Mouse (Mus musculus) erythroblast, embryonic 14.5 days (primary cell): ENCODE results near the gene Ppp1cc. TPM values are rescaled to one million over a fixed set of nuclear protein-coding genes. Genes with fewer than 3 reads are reported as not detected.
A peak's percentile ranks its signal among the peaks of the same experiment; 100 is the strongest.

Experiments
- H3K27me3 ChIP-seq: 2 replicates; pipeline ENCODE4 v1.6.1; 2012; ENCODE audit warnings: inconsistent platforms; ENCODE audit not compliant: control insufficient read depth
- H3K36me3 ChIP-seq: 2 replicates; pipeline ENCODE4 v1.6.1; 2012; ENCODE audit warnings: mild to moderate bottlenecking, inconsistent platforms; ENCODE audit not compliant: control insufficient read depth
- H3K4me1 ChIP-seq: 2 replicates; pipeline ENCODE4 v1.6.1; 2012; ENCODE audit warnings: inconsistent platforms; ENCODE audit not compliant: control insufficient read depth
- H3K4me3 ChIP-seq: replicated peaks from 2 replicates; pipeline ENCODE3; 2012; ENCODE audit warnings: moderate library complexity, mild to moderate bottlenecking, inconsistent platforms
- H3K9me3 ChIP-seq: 2 replicates; pipeline ENCODE4 v1.6.1; 2012; ENCODE audit warnings: low read length, inconsistent platforms, mixed read lengths; ENCODE audit not compliant: control insufficient read depth
- GATA1 ChIP-seq: IDR thresholded peaks from 2 replicates; pipeline ENCODE4 v1.6.1; 2012; ENCODE audit warnings: low read length, inconsistent platforms, mixed read lengths
- TAL1 ChIP-seq: IDR thresholded peaks from 3 replicates; pipeline ENCODE4 v1.6.1; 2012; ENCODE audit warnings: low read length, inconsistent platforms, mixed read lengths
- polyA plus RNA-seq: library from polyadenylated mRNA; stranded (reverse); fragments of >175 nt; gene quantifications from 2 replicates; pipeline ENCODE4 v1.2.3, GENCODE M21; 2012

Ppp1cc gene
- polyA plus RNA-seq, result 12.7 and 13.8 TPM in 2 replicates

- TF ChIP-seq TAL1, result no peak
- TF ChIP-seq GATA1, result no peak
- H3K4me3 ChIP-seq, result peak within 1 kb of the TSS; percentile 74
- peaks cover 38% of the 10 kb centered on the region for H3K36me3 ChIP-seq
- H3K4me1 ChIP-seq, result peaks cover 57% of the 10 kb centered on the region
- no peaks in the 10 kb centered on the region for H3K9me3 ChIP-seq
- no peaks in the 10 kb centered on the region; the same call in 1 of the 2 replicates for H3K27me3 ChIP-seq
Measured at GRCm38 (mm10) chr5:122157827-122158381, at the start of gene Ppp1cc. TSS of gene Ppp1cc (plus strand) at chr5:122158278.

GRCm38 (mm10) chr5:122109325-122110060 lies 48.6 kb upstream of the Ppp1cc start:
- TF ChIP-seq GATA1, result no peak
- no peak for TF ChIP-seq TAL1
- Histone ChIP-seq H3K4me3 (no peak overlapping the region), H3K9me3 (no peaks in the 10 kb centered on the region), H3K4me1 (no peaks in the 10 kb centered on the region), H3K36me3 (no peaks in the 10 kb centered on the region), H3K27me3 (peaks cover 2% of the 10 kb centered on the region; the same call in 1 of the 2 replicates)

DNA sequence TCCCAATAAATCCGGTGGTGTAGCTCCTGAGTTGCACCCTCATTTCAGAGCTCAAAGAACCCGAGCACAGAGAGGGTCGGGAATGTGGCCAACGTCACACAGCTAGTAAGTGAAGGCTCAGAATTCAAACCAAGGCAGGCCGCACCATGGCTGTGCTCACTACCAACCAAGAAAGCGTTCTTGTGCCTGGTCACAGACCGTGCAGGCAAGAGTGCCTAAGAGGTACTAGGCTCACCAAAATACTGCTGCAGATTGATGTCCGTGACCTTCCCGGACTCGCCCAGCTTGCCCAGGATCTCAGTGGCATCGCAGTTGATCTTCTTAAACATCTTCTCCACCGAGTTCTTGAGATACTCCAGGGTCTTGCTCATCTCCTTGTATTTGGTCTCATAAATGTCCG lies 47.5 kb upstream of the Ppp1cc start:
- Histone ChIP-seq H3K27me3 (peaks cover 2% of the 10 kb centered on the region; the same call in 1 of the 2 replicates), H3K9me3 (no peaks in the 10 kb centered on the region), H3K36me3 (no peaks in the 10 kb centered on the region), H3K4me1 (no peaks in the 10 kb centered on the region), H3K4me3 (no peak overlapping the region)
- no peak for TF ChIP-seq GATA1
- no peak for TF ChIP-seq TAL1

- Histone ChIP-seq H3K9me3 (peaks cover 3% of the 10 kb centered on the region), H3K36me3 (no peaks in the 10 kb centered on the region), H3K4me1 (no peaks in the 10 kb centered on the region), H3K4me3 (no peak overlapping the region), H3K27me3 (peaks cover 2% of the 10 kb centered on the region; the same call in 1 of the 2 replicates)
- TF ChIP-seq GATA1 (no peak), TAL1 (no peak)
Measured at GRCm38 (mm10) chr5:122111091-122111932, 46.8 kb upstream of the Ppp1cc start.

- TF ChIP-seq TAL1, result no peak
- TF ChIP-seq GATA1, result no peak
- peaks cover 2% of the 10 kb centered on the region; the same call in 1 of the 2 replicates for H3K27me3 ChIP-seq
- H3K9me3 ChIP-seq, result peaks cover 3% of the 10 kb centered on the region
- H3K4me1 ChIP-seq, result no peaks in the 10 kb centered on the region
- H3K4me3 ChIP-seq, result no peak overlapping the region
- no peaks in the 10 kb centered on the region for H3K36me3 ChIP-seq
Measured at GRCm38 (mm10) chr5:122111933-122112248, 46.2 kb upstream of the Ppp1cc start.

- peaks cover 2% of the 10 kb centered on the region; the same call in 1 of the 2 replicates for H3K27me3 ChIP-seq
- H3K9me3 ChIP-seq, result peaks cover 3% of the 10 kb centered on the region
- no peak overlapping the region for H3K4me3 ChIP-seq
- no peaks in the 10 kb centered on the region for H3K4me1 ChIP-seq
- TF ChIP-seq TAL1 (no peak), GATA1 (no peak)
- H3K36me3 ChIP-seq, result no peaks in the 10 kb centered on the region
Measured at GRCm38 (mm10) chr5:122113450-122113849, 44.6 kb upstream of the Ppp1cc start.

DNA sequence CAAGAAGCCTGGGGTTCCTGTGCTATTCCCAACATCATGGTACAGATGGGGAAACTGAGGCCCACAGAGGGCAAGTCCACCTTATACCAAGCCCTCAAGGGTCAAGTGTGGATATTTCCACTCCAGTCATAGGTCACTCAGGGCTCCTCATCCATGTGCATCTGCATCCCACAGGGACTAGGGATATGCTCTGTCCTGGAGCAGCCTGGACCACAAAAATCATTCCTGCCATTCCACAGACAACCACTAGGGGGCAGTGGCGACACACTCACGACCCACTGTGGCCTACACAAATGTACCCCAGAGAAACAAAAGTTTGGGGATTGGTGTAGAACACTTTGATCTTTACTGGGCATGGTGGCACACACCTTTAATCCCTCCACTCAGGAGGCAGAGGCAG lies 43.9 kb upstream of the Ppp1cc start:
- Histone ChIP-seq H3K27me3 (peaks cover 2% of the 10 kb centered on the region; the same call in 1 of the 2 replicates), H3K9me3 (peaks cover 3% of the 10 kb centered on the region), H3K36me3 (no peaks in the 10 kb centered on the region), H3K4me3 (no peak overlapping the region), H3K4me1 (no peaks in the 10 kb centered on the region)
- TF ChIP-seq GATA1 (no peak), TAL1 (no peak)

DNA sequence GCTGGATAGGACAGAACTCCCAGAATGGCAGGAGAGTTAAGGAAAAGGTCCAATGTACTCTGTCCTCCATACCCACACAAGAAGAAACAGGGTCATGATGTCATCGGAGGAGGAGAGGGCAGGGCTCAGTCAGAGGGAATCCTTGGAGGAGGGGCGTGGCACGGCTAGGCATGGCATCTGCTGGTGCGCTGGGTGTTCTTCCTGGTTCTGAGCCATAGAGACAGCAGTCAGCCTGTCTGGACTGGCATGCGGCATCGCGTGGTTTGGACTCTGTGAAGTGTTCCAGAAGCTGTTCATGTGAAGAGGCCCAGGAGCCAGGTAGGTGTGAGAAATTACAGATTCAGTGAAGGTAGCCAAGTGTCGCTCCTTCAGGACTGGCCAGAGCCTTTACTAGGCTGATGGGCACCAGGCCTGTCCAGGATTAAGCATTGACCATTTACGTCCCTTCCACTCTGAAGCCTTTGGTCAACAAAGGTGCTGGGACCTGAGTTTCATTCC lies 42.8 kb upstream of the Ppp1cc start:
- Histone ChIP-seq H3K27me3 (no peaks in the 10 kb centered on the region; the same call in 1 of the 2 replicates), H3K4me1 (no peaks in the 10 kb centered on the region), H3K36me3 (no peaks in the 10 kb centered on the region), H3K9me3 (peaks cover 3% of the 10 kb centered on the region), H3K4me3 (no peak overlapping the region)
- TF ChIP-seq TAL1 (no peak), GATA1 (no peak)

DNA sequence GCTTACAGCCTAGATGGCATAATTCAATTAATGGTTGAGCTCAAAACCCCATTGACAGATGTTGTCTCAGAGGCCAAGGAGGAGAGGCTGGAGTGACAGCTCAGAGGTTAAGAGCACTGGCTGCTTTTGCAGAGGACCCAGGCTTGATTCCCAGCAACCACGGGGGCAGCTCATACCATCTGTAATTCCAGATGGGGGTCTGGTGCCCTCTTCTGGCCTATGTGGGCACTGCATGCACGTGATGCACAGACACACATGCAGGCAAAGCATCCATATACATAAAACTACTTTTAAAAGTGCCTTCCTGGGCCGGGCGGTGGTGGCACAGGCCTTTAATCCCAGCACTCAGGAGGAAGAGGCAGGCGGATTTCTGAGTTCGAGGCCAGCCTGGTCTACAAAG lies 41.8 kb upstream of the Ppp1cc start:
- Histone ChIP-seq H3K36me3 (no peaks in the 10 kb centered on the region), H3K9me3 (peaks cover 3% of the 10 kb centered on the region), H3K4me1 (no peaks in the 10 kb centered on the region), H3K27me3 (no peaks in the 10 kb centered on the region; the same call in 1 of the 2 replicates), H3K4me3 (no peak overlapping the region)
- no peak for TF ChIP-seq GATA1
- TF ChIP-seq TAL1, result no peak
